Mouse (Mus musculus) cerebellum, postnatal 25 days (tissue): ENCODE measurements around the gene Vps26b.

Experiments
- DNase-seq, 2 experiments: peaks; one replicate each; pipeline ENCODE4 v3.0.0; 2021; ENCODE audit warnings: mixed read lengths in 2 of 2

Gene Vps26b

GRCm38 (mm10) chr9:27029828-27030762 is at the start of gene Vps26b, which contains the start of gene Ncapd3:
Gene Vps26b (minus strand): TSS chr9:27030065.
Gene Ncapd3 (plus strand): TSS chr9:27030175.
- DNase-seq: peak; percentile 95 to 97

- DNase-seq: no peak
These were observed 45.9 kb upstream of the Vps26b start for GRCm38 (mm10) chr9:27075812-27076211.

- DNase-seq: no peak
These were observed 44.8 kb upstream of the Vps26b start for GRCm38 (mm10) chr9:27074677-27075076.

GRCm38 (mm10) chr9:27070895-27071294 is 41.0 kb upstream of the Vps26b start:
- DNase-seq: no peak

GRCm38 (mm10) chr9:27058341-27058740 is 28.5 kb upstream of the Vps26b start:
- DNase-seq: no peak

- no peak for DNase-seq
These were observed 19.6 kb upstream of the Vps26b start for GRCm38 (mm10) chr9:27049492-27049891.

GRCm38 (mm10) chr9:27043892-27044291 is 14.0 kb upstream of the Vps26b start:
- DNase-seq: no peak

GRCm38 (mm10) chr9:27030763-27031100 is 867 bp upstream of the Vps26b start:
- DNase-seq: no peak

- peak; percentile 66 to 74 for DNase-seq
These were observed 640 bp downstream of the Vps26b start for GRCm38 (mm10) chr9:27029022-27029827.

- no peak for DNase-seq
These were observed 3.2 kb downstream of the Vps26b start for GRCm38 (mm10) chr9:27026708-27027107.

GRCm38 (mm10) chr9:27023681-27024080 is 6.2 kb downstream of the Vps26b start:
- no peak for DNase-seq

- DNase-seq: no peak
These were observed 10.9 kb downstream of the Vps26b start for GRCm38 (mm10) chr9:27018961-27019360.

- no peak for DNase-seq
These were observed 18.3 kb downstream of the Vps26b start for GRCm38 (mm10) chr9:27011572-27011971.

GRCm38 (mm10) chr9:27009231-27009630 is 20.6 kb downstream of the Vps26b start:
- no peak for DNase-seq

GRCm38 (mm10) chr9:27006866-27007265 is 23.0 kb downstream of the Vps26b start:
- no peak for DNase-seq

GRCm38 (mm10) chr9:27005933-27006332 is 23.9 kb downstream of the Vps26b start:
- DNase-seq: no peak

- no peak for DNase-seq
These were observed 24.6 kb downstream of the Vps26b start for GRCm38 (mm10) chr9:27005231-27005630.

- peak; percentile 92 to 97 for DNase-seq
These were observed 30.1 kb downstream of the Vps26b start, which contains the start of the genes Acad8 and Thyn1 for GRCm38 (mm10) chr9:26999461-27000395. Gene Acad8 (minus strand): TSS chr9:26999566. Gene Thyn1 (plus strand): TSS chr9:26999710.

GRCm38 (mm10) chr9:26998669-26999460 is 31.0 kb downstream of the Vps26b start:
- no peak for DNase-seq

GRCm38 (mm10) chr9:26997501-26997900 is 32.4 kb downstream of the Vps26b start:
- DNase-seq: no peak

GRCm38 (mm10) chr9:26997062-26997461 is 32.8 kb downstream of the Vps26b start:
- no peak for DNase-seq
